Mouse (Mus musculus) ovary, postnatal 36 days (tissue): ENCODE results near the gene Eif2d.

Experiments
- DNase-seq: peaks from one replicate; pipeline ENCODE4 v3.0.0; 2022; ENCODE audit warnings: low spot score, mixed read lengths

The Eif2d gene

DNA sequence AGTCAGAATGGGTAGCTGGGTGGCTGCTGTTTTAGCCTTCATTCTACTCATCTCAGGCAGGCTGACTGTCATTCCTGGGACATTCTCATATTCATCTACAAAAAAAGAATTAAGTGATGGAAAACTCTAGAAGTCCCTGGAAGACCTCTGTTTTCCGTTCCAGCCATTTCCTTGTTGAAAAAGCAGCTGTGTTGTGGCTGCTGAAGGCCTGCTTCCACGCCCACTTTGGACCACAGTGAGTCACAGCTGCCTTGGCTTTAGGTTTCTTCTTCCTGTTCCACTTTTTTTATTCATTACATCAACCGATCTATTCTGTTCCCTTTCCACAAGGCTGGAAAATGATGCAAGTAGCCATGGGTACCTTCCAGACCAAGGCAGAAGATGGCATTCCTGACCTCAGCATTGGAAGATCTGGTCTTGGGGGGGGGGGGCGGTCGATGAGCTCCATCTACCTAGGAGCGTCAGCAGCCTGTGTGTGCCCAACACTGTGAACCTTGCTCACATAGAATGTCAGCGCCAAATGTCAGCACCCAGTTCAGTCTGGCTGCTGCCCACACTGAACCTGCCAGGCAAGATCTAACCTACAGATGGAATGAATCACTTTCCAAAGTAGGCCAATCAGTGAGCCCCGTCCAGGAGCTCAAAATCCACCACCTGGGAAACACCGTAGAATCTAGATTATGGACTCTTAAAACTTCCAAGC, 31.4 kb downstream of the Eif2d start:
- no peak for DNase-seq

DNA sequence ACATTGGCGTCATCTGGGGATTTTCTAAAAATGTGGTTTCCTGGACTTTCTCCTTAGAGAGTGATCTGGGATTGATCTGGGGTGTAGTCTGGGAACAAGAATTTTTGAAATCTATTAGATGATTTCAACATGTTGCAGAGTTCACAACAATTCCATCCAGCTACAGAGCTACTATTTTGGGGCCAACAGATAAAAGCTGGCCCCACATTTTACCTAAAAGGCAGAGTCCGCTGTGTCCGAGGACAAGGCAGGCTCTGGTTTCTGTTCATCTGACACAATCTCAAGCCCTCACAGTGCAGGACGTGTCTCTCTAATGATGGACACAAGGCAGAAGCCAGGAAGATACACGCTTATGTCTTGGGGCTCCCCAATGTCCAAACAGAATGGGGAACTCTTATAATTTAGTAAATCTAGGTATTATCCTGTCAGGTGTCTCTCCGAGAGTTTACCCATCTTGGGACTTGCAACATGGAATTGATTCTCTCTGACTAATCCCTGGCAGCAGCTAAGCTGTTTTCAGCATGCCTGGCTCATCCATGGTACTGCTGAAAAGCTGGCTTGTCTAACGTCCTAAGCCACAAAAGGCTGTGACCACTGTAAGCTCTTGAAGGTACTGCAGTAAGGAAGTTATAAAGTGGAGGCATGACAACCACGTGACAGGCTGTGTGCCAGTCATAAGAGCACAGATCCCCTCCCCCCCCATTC, 32.1 kb downstream of the Eif2d start:
- DNase-seq: no peak

- no peak for DNase-seq
Observed at GRCm38 (mm10) chr1:131185821-131186506, 33.0 kb downstream of the Eif2d start.

- no peak for DNase-seq
Observed at GRCm38 (mm10) chr1:131186995-131187394, 34.0 kb downstream of the Eif2d start.

DNA sequence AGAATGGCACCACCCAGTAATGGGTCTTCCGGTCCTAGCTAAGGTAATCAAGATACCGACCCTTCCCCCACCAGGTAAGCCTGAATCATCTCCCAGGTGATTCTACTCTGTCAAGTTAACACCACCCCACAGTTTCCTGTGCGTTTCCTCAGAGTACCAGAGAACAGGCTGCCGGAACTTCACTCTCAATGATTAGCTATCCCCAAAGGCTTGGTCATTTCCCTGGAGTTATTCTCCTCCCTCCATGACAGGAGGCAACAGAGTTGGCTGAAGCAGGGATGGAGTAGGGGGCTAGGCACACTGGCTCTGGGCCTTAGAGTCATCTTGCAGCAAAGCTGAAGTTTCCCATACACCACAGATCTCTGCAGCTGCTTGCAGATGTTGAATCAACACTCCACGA, 34.9 kb downstream of the Eif2d start:
- DNase-seq: no peak

DNA sequence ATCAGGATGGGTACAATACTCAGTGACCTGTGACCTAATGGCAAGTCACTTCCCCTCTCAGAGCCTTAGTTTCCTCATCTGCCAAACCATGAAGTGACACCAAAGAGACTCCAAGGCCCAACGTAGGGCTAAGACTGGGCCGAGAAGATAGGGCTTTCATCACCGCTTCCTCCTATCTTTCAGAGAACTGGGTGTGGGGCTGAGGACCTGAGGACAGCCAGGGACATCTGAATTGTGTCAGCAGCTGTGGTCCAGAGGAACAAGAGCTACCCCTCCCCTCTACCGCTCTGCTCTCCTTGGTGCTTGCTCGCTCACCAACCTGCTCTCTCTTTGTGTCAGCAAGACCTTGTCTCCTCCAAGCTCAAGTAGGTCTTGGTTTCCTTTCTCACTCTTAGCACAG, 35.7 kb downstream of the Eif2d start:
- DNase-seq: no peak

- no peak for DNase-seq
Observed at GRCm38 (mm10) chr1:131193746-131194145, 40.8 kb downstream of the Eif2d start.

- DNase-seq: peak; percentile 19
Observed at GRCm38 (mm10) chr1:131195653-131196052, 42.7 kb downstream of the Eif2d start.

DNA sequence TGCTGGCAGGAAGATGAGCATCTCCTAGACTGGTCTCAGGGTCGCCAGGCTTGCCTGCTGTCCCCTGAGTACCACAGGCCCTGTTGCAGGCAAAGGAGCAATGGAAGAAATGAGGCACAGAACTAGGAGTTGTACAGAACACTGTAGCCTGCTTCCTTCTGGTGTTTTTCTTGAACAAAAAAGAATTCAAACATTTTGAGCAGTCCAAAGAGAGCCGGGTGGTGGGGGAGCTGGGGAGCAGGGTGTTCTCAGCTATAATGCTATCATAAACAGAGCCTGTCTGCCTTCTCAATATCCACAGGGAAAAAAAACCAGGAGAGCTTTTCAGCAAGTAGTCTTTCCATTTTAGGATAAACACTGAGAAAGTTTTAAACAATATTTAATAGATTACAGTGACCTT, 43.1 kb downstream of the Eif2d start:
- DNase-seq: peak; percentile 14

DNA sequence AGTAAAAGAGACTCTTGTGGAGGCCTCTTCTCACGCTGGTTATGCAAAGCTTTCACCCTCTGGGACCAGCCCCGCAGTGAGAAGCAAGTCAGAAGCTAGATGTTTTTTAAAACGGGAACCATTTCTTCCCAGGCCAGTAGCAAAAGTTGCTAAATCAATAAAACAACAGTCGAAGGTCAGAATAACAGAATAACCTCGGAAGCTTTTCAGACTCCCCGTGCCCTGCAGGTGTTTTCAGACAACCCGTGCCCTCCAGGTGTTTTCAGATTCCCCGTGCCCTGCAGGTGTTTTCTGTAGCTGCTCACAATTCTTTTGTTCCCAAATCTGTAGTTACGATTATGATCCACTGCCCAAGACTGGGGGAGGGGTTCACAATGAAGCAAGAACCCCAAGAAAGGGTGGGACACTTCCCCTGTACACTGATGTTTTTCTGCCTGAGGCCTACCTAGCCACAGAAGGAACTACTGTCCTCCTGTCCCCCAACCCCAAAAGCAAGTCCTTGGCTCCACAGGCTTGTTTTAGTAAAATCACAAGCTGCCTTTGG, 45.5 kb downstream of the Eif2d start:
- DNase-seq: no peak

GRCm38 (mm10) chr1:131199118-131199821, 46.3 kb downstream of the Eif2d start:
- no peak for DNase-seq

- peak; percentile 31 for DNase-seq
Observed at GRCm38 (mm10) chr1:131199976-131200375, 47.0 kb downstream of the Eif2d start.

- no peak for DNase-seq
Observed at GRCm38 (mm10) chr1:131200588-131200987, 47.6 kb downstream of the Eif2d start.

- no peak for DNase-seq
Observed at GRCm38 (mm10) chr1:131201391-131201790, 48.4 kb downstream of the Eif2d start.

- DNase-seq: no peak
Observed at GRCm38 (mm10) chr1:131204461-131204860, 51.5 kb downstream of the Eif2d start.

DNA sequence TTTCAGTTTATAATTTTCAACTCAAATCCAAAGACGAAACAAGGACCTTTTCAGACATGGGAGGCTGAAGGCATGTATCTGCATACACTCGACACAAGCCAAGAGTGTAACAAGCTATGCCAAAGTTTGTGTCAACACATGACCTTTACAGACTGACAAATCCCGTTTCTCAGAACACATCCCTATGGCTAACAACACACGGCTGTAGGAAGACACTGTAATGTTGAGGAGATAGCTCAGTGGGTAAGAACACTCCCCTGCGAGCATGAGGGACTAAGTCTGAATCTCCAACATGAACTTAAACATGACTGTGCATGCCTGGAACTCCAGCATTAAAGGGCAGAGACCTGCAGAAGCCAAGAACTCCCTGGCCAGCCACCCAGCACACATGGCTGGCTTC, 53.4 kb downstream of the Eif2d start:
- no peak for DNase-seq

DNA sequence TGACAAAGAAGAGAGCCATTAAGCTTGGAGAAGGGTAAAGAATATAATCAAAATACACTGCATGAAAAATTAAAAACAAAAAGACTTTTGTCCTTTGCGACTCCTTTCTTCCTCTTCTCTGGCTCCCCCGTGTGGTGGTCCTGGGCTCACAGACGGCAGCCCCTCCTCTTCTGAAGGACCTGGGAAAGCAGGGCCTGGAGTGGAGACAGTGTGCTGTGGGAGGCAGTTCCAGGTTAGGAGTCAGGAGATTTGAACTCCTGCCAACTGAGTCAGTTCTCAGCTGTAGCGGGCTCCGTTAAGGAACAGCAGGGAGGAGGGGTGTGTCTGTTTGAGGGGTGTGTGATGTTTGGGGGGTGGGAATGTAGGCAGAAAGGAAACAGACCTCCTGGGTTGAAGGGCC, 54.5 kb downstream of the Eif2d start:
- DNase-seq: peak; percentile 79

DNA sequence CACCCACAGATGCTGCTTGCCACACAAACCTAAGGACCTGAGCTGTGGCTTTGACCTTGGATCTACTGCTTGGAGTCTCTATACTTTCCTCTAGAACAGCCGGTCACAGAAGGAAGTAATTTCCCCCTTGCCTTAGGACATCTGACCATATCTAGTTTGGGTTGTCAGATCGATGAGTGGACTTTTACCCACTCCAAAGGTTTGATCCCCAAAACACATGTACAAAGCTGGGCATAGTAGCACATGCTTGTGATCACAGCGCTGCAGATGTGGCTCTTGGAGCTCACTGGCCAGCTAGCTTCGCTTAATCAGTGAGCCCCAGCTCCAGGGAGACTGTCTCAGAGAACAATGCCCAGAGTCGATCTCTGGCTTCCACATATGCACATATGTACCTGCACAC, 55.1 kb downstream of the Eif2d start:
- no peak for DNase-seq

DNA sequence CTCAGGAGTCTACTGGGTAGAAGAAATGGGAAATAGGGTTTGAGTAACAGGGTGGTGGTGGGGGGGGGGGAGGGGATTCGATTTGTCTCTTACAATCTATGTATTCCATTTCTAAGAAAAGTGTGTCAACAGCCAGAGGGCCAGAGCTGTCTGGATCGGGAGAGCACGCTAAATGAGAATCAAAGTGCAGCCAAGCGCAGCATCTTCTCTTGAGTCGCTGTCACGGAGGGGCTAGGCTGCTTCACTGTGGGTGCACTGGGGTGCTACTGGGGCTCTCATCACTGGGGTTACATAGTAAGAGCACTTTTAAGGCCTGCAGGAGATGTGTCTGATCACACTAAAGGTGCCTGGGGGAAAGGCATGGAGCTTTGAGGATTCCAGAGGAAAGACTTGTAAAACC, 55.8 kb downstream of the Eif2d start:
- DNase-seq: no peak

DNA sequence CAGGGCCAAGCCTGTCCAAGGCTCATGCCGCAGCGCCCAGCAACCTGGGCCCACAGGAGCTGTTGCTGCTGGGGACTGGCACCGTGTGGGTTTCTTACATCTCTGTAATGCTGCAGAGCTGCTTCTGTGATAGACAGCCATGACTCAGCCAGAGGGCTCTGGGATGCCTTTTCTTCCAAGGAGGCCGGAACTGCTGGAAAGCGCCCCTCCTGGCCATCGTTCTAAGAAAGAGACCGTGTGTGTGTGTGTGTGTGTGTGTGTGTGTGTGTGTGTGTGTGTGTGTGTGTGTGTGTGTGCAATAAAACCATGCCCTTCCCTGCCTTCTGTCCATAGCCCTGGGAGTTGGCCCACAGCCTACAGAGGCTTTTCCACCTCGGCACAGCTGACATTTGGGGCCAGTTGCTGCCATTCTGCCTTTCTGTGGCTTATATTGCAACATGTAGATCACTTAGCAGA, 57.0 kb downstream of the Eif2d start:
- DNase-seq: peak; percentile 26

- no peak for DNase-seq
Observed at GRCm38 (mm10) chr1:131211655-131212054, 58.7 kb downstream of the Eif2d start.

DNA sequence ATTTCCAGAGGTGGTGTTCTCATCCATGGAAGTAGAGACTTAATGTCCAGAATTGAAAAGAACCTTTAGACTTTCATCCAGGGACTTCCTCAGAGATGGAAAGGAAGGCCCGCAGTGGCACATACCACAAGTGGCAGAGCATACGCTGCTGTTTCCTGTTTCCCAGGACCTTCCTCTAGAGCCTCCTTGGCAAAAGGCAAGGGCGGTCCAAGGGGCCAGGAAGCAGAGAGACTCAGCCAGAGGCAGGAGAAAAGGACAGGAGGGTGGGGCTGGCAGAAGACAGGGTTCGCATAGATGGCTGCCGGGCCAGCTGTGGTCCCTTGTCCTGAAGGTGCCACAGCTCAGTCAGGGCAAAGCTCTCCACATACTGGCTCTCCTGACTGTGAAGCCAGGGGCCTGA, 60.0 kb downstream of the Eif2d start:
- no peak for DNase-seq
